8 mouse cellular contexts compared by ENCODE assay signal in genomic region chr10:127081996-127082620, GRCm38 (mm10). TPM values are rescaled to one million over a fixed set of nuclear protein-coding genes. Genes with fewer than 3 reads are reported as not detected.
DNase-seq lines count a peak whose midpoint lies in the region; ATAC-seq and TF ChIP-seq lines count a peak whose summit lies in the region.

No protein-coding gene starts in this region.

- 17% methylated on average over 8 of the region's 8 CpGs for WGBS in cerebellum, adult 2 months
- 21% methylated on average over 8 of the region's 8 CpGs for WGBS in hindbrain, embryonic 16.5 days
- WGBS in midbrain, embryonic 15.5 days: 21% methylated on average over 8 of the region's 8 CpGs

- TF ChIP-seq CTCF in cerebellum, adult 2 months (IDR thresholded peaks at IDR 0.05; ENCODE audit: borderline replicate concordance, insufficient read depth, low read depth, low read length): no peak

- no peak for TF ChIP-seq POLR2A in cerebellum, adult 2 months (IDR thresholded peaks at IDR 0.05; ENCODE audit: borderline replicate concordance, insufficient read depth, low read length)

- H3K27ac ChIP-seq in cerebellum, adult 2 months (ENCODE audit: insufficient read depth, low read length): peak overlapping the region; percentile 97
- no peak overlapping the region for H3K27ac ChIP-seq in hindbrain, embryonic 16.5 days (ENCODE audit: low read depth, low read length)
- H3K27ac ChIP-seq in midbrain, embryonic 15.5 days: 0 out of 2 replicates have a peak overlapping the region, but pooled peaks have one; percentile 18

- H3K4me2 ChIP-seq in hindbrain, embryonic 16.5 days (ENCODE audit: low read length): peak overlapping the region; percentile 86
- peak overlapping the region; percentile 89 for H3K4me2 ChIP-seq in midbrain, embryonic 15.5 days

- peak overlapping the region; percentile 89; the same call in 1 of the 2 replicates for H3K9ac ChIP-seq in hindbrain, embryonic 16.5 days (ENCODE audit: low read depth, low read length)
- H3K9ac ChIP-seq in midbrain, embryonic 15.5 days: peak overlapping the region; percentile 89; the same call in 1 of the 2 replicates

- no peaks in the 10 kb centered on the region for H3K27me3 ChIP-seq in cerebellum, adult 2 months (ENCODE audit: control insufficient read depth, insufficient read depth, low read length)
- no peaks in the 10 kb centered on the region for H3K27me3 ChIP-seq in hindbrain, embryonic 16.5 days (replicated peaks; ENCODE audit: control insufficient read depth, insufficient read depth, low read length)
- H3K27me3 ChIP-seq in midbrain, embryonic 15.5 days (replicated peaks): no peaks in the 10 kb centered on the region

- peak in 1 of 2 experiments; percentile 41 for DNase-seq in cerebellum, adult 2 months
- no peak for DNase-seq in cerebellum, postnatal 4 days (ENCODE audit: low spot score in 2 of 2)
- peak; percentile 65 for DNase-seq in embryo, embryonic 10.5 days (ENCODE audit: low spot score)
- no peak for DNase-seq in kidney, adult 18-20 months
- no peak for DNase-seq in heart, adult 18-20 months
- no peak for DNase-seq in heart, adult 8-10 months (ENCODE audit: low spot score)

- H3K4me3 ChIP-seq in cerebellum, adult 2 months (replicated peaks; ENCODE audit: insufficient read depth, low read depth, low read length): peak overlapping the region; percentile 99
- peak overlapping the region; percentile 83 for H3K4me3 ChIP-seq in hindbrain, embryonic 16.5 days (ENCODE audit: low read length)
- H3K4me3 ChIP-seq in midbrain, embryonic 15.5 days: peak overlapping the region; percentile 87

- no peak for ATAC-seq in hindbrain, embryonic 16.5 days
- ATAC-seq in midbrain, embryonic 15.5 days (replicated peaks): no peak

- H3K4me1 ChIP-seq in cerebellum, adult 2 months (ENCODE audit: control insufficient read depth, insufficient read depth, low read length): peaks cover 29% of the 10 kb centered on the region
- peaks cover 28% of the 10 kb centered on the region for H3K4me1 ChIP-seq in hindbrain, embryonic 16.5 days (ENCODE audit: control insufficient read depth, insufficient read depth, low read depth, low read length)
- H3K4me1 ChIP-seq in midbrain, embryonic 15.5 days: peaks cover 52% of the 10 kb centered on the region

- H3K36me3 ChIP-seq in hindbrain, embryonic 16.5 days (ENCODE audit: control insufficient read depth, insufficient read depth, low read length): peaks cover 9% of the 10 kb centered on the region; the same call in 1 of the 2 replicates
- peaks cover 7% of the 10 kb centered on the region; the same call in 1 of the 2 replicates for H3K36me3 ChIP-seq in midbrain, embryonic 15.5 days (replicated peaks)

- H3K9me3 ChIP-seq in hindbrain, embryonic 16.5 days (ENCODE audit: control insufficient read depth, low read length): no peaks in the 10 kb centered on the region
- H3K9me3 ChIP-seq in midbrain, embryonic 15.5 days: no peaks in the 10 kb centered on the region

RNA-seq across cellular contexts. Expression of gene Agap2, which starts 7.0 kb away (rescaled TPM):
- polyA plus RNA-seq in cerebellum, adult 2 months (2012; rRNA removed): 99.5 and 109 TPM in 2 replicates
- 3.4 and 4.2 TPM in 2 replicates for polyA plus RNA-seq in hindbrain, embryonic 16.5 days (2015; fragmentation: Nextera tagmentation; extraction: Ambion mirVana)
- polyA plus RNA-seq in midbrain, embryonic 15.5 days (2015; fragmentation: Nextera tagmentation; extraction: Ambion mirVana): 6.3 and 6.6 TPM in 2 replicates
- total RNA-seq in heart, adult 18-20 months (2021): 1 to 10 TPM; 4.2 to 6.1 TPM
- 1 to 10 TPM; 3.6 to 6.1 (median 4.8) TPM for total RNA-seq in heart, adult 8-10 months (2022)

RNA-seq across cellular contexts. Expression of gene Tspan31, which starts 12.0 kb away (rescaled TPM):
- polyA plus RNA-seq in cerebellum, adult 2 months (2012; rRNA removed): 81.6 and 84.6 TPM in 2 replicates
- polyA plus RNA-seq in hindbrain, embryonic 16.5 days (2015; fragmentation: Nextera tagmentation; extraction: Ambion mirVana): 123 TPM in 2 replicates
- 113 and 120 TPM in 2 replicates for polyA plus RNA-seq in midbrain, embryonic 15.5 days (2015; fragmentation: Nextera tagmentation; extraction: Ambion mirVana)
- 10 to 100 TPM; 44.7 to 47.4 TPM for total RNA-seq in heart, adult 18-20 months (2021)
- total RNA-seq in heart, adult 8-10 months (2022): 10 to 100 TPM; 43.7 to 50.9 (median 48.6) TPM

RNA-seq across cellular contexts. Expression of gene Cdk4, which starts 18.8 kb away (rescaled TPM):
- 141 and 143 TPM in 2 replicates for polyA plus RNA-seq in cerebellum, adult 2 months (2012; rRNA removed)
- 669 and 724 TPM in 2 replicates for polyA plus RNA-seq in hindbrain, embryonic 16.5 days (2015; fragmentation: Nextera tagmentation; extraction: Ambion mirVana)
- polyA plus RNA-seq in midbrain, embryonic 15.5 days (2015; fragmentation: Nextera tagmentation; extraction: Ambion mirVana): 793 and 910 TPM in 2 replicates
- total RNA-seq in heart, adult 18-20 months (2021): 10 to 100 TPM; 81.5 to 84.1 TPM
- 10 to 100 TPM; 74.9 to 90.0 (median 79.0) TPM for total RNA-seq in heart, adult 8-10 months (2022)

RNA-seq across cellular contexts. Expression of gene March9, which starts 22.1 kb away (rescaled TPM):
- polyA plus RNA-seq in cerebellum, adult 2 months (2012; rRNA removed): 11.8 TPM in 2 replicates
- polyA plus RNA-seq in hindbrain, embryonic 16.5 days (2015; fragmentation: Nextera tagmentation; extraction: Ambion mirVana): 5.2 and 6.0 TPM in 2 replicates
- 8.4 and 8.9 TPM in 2 replicates for polyA plus RNA-seq in midbrain, embryonic 15.5 days (2015; fragmentation: Nextera tagmentation; extraction: Ambion mirVana)
- 1 to 10 TPM; 2.9 to 3.5 TPM for total RNA-seq in heart, adult 18-20 months (2021)
- total RNA-seq in heart, adult 8-10 months (2022): 1 to 10 TPM; 2.4 to 4.1 (median 3.3) TPM

RNA-seq across cellular contexts. Expression of gene Cyp27b1, which starts 34.1 kb away (rescaled TPM):
- polyA plus RNA-seq in cerebellum, adult 2 months (2012; rRNA removed): 0.19 and 0.29 TPM in 2 replicates
- polyA plus RNA-seq in hindbrain, embryonic 16.5 days (2015; fragmentation: Nextera tagmentation; extraction: Ambion mirVana): 0.12 and 0.18 TPM in 2 replicates
- 0.06 and 0.18 TPM in 2 replicates for polyA plus RNA-seq in midbrain, embryonic 15.5 days (2015; fragmentation: Nextera tagmentation; extraction: Ambion mirVana)
- total RNA-seq in heart, adult 18-20 months (2021): under 1 TPM; 0.20 to 0.23 TPM
- under 1 TPM in 1 of 4 experiments, not detected in 3; 0.19 TPM for total RNA-seq in heart, adult 8-10 months (2022)

Comparison
In these comparisons a context has a peak if more than half of its experiments do, and no peak if none do; other contexts are left out.
1. RNA of gene Agap2, which starts 7.0 kb away (polyA plus RNA-seq): 99.5 to 109 TPM in cerebellum, adult 2 months; 6.3 to 6.6 TPM in midbrain, embryonic 15.5 days and 3.4 to 4.2 TPM in hindbrain, embryonic 16.5 days; every median in the first group is over 10 times any median in the second.
2. Peak in every context shown above with its lines, with median percentiles within 50 percentile points of each other: H3K4me3 ChIP-seq.